Mouse (Mus musculus): Measurements from ENCODE around the gene Prkar1b. TPM values are rescaled to one million over a fixed set of nuclear protein-coding genes. Genes with fewer than 3 reads are reported as not detected.

Prkar1b gene
- total RNA-seq, 4 experiments from 2014 or later = 2.1 to 2.7 (median 2.3) TPM

- no peak for DNase-seq (ENCODE audit: low spot score)
Observed at GRCm38 (mm10) chr5:139146476-139147075, 3.2 kb downstream of the Prkar1b start.

- no peak for DNase-seq (ENCODE audit: low spot score)
Observed at GRCm38 (mm10) chr5:139145726-139146125, 4.1 kb downstream of the Prkar1b start.

GRCm38 (mm10) chr5:139143890-139144289 lies 5.9 kb downstream of the Prkar1b start:
- no peak for DNase-seq (ENCODE audit: low spot score)

GRCm38 (mm10) chr5:139141326-139141725 lies 8.5 kb downstream of the Prkar1b start:
- DNase-seq (ENCODE audit: low spot score) = no peak

- DNase-seq (ENCODE audit: low spot score) = no peak
Observed at GRCm38 (mm10) chr5:139140589-139140988, 9.2 kb downstream of the Prkar1b start.

- DNase-seq (ENCODE audit: low spot score) = no peak
Observed at GRCm38 (mm10) chr5:139138926-139139472, 10.8 kb downstream of the Prkar1b start.

- no peak for DNase-seq (ENCODE audit: low spot score)
Observed at GRCm38 (mm10) chr5:139138261-139138925, 11.4 kb downstream of the Prkar1b start.

- no peak for DNase-seq (ENCODE audit: low spot score)
Observed at GRCm38 (mm10) chr5:139137176-139137575, 12.6 kb downstream of the Prkar1b start.

GRCm38 (mm10) chr5:139136341-139136740 lies 13.5 kb downstream of the Prkar1b start:
- no peak for DNase-seq (ENCODE audit: low spot score)

- no peak for DNase-seq (ENCODE audit: low spot score)
Observed at GRCm38 (mm10) chr5:139134501-139134900, 15.3 kb downstream of the Prkar1b start.

- DNase-seq (ENCODE audit: low spot score) = no peak
Observed at GRCm38 (mm10) chr5:139130351-139130750, 19.4 kb downstream of the Prkar1b start.

GRCm38 (mm10) chr5:139129572-139130151 lies 20.1 kb downstream of the Prkar1b start:
- no peak for DNase-seq (ENCODE audit: low spot score)

- DNase-seq (ENCODE audit: low spot score) = no peak
Observed at GRCm38 (mm10) chr5:139129078-139129477, 20.7 kb downstream of the Prkar1b start.

GRCm38 (mm10) chr5:139128476-139129065 lies 21.2 kb downstream of the Prkar1b start:
- no peak for DNase-seq (ENCODE audit: low spot score)

GRCm38 (mm10) chr5:139125717-139126116 lies 24.1 kb downstream of the Prkar1b start:
- DNase-seq (ENCODE audit: low spot score) = no peak

GRCm38 (mm10) chr5:139118961-139119276 lies 30.9 kb downstream of the Prkar1b start:
- no peak for DNase-seq (ENCODE audit: low spot score)

GRCm38 (mm10) chr5:139118139-139118960 lies 31.5 kb downstream of the Prkar1b start:
- peak; percentile 49 for DNase-seq (ENCODE audit: low spot score)

GRCm38 (mm10) chr5:139115507-139115906 lies 34.3 kb downstream of the Prkar1b start:
- DNase-seq (ENCODE audit: low spot score) = no peak

- DNase-seq (ENCODE audit: low spot score) = no peak
Observed at GRCm38 (mm10) chr5:139114876-139115275, 34.9 kb downstream of the Prkar1b start.

GRCm38 (mm10) chr5:139112418-139112817 lies 37.4 kb downstream of the Prkar1b start:
- DNase-seq (ENCODE audit: low spot score) = no peak

- no peak for DNase-seq (ENCODE audit: low spot score)
Observed at GRCm38 (mm10) chr5:139111991-139112390, 37.8 kb downstream of the Prkar1b start.
